Mouse (Mus musculus) liver, embryonic 12.5 days (tissue): ENCODE data around the gene Trim28. TPM values are rescaled to one million over a fixed set of nuclear protein-coding genes. Genes with fewer than 3 reads are reported as not detected.

Source experiments
- ATAC-seq: fragments of 200-750 bp; cut with Nextera tagmentation; 2 replicates; pipeline ENCODE4 v1.8.0; 2017; ENCODE audit warnings: moderate number of reproducible peaks, mild to moderate bottlenecking, moderate library complexity
- H3K27ac ChIP-seq: fragments of 300-500 bp; sonication (generic); 2 replicates; pipeline ENCODE4 v1.5.1; 2016; ENCODE audit warnings: mild to moderate bottlenecking
- H3K27me3 ChIP-seq: fragments of 300-500 bp; sonication (generic); replicated peaks from 2 replicates; pipeline ENCODE4 v1.6.1; 2016; ENCODE audit warnings: mild to moderate bottlenecking, moderate library complexity
- H3K36me3 ChIP-seq: fragments of 300-500 bp; sonication (generic); 2 replicates; pipeline ENCODE4 v1.6.1; 2016; ENCODE audit warnings: mild to moderate bottlenecking, moderate library complexity
- H3K4me1 ChIP-seq: fragments of 300-500 bp; sonication (generic); 2 replicates; pipeline ENCODE4 v1.6.1; 2016
- H3K4me2 ChIP-seq: fragments of 300-500 bp; sonication (generic); 2 replicates; pipeline ENCODE4 v1.6.1; 2016; ENCODE audit warnings: mild to moderate bottlenecking, moderate library complexity
- H3K4me3 ChIP-seq: fragments of 300-500 bp; sonication (generic); 2 replicates; pipeline ENCODE4 v1.5.1; 2016; ENCODE audit warnings: mild to moderate bottlenecking, moderate library complexity
- H3K9ac ChIP-seq: fragments of 300-500 bp; sonication (generic); 2 replicates; pipeline ENCODE4 v1.6.1; 2016; ENCODE audit warnings: mild to moderate bottlenecking, moderate library complexity
- H3K9me3 ChIP-seq: fragments of 300-500 bp; sonication (generic); replicated peaks from 2 replicates; pipeline ENCODE4 v1.6.1; 2016; ENCODE audit warnings: mild to moderate bottlenecking, moderate library complexity
- WGBS: fragments of 180-500 bp; shearing (Covaris S2); methylation state at CpG from one replicate; pipeline ENCODE4 v1.1.7; 2016; ENCODE audit not compliant: insufficient replicate concordance; 5-methylcytosine and 5-hydroxymethylcytosine counted together
- polyA plus RNA-seq: library from polyadenylated mRNA; unstranded; fragments of >200 nt; fragmentation: Nextera tagmentation; extraction: Ambion mirVana; gene quantifications from 2 replicates; pipeline ENCODE4 v1.2.1, GENCODE M21; 2016

The Trim28 gene
- polyA plus RNA-seq, 1 experiment from 2014 or later = 203 TPM

DNA sequence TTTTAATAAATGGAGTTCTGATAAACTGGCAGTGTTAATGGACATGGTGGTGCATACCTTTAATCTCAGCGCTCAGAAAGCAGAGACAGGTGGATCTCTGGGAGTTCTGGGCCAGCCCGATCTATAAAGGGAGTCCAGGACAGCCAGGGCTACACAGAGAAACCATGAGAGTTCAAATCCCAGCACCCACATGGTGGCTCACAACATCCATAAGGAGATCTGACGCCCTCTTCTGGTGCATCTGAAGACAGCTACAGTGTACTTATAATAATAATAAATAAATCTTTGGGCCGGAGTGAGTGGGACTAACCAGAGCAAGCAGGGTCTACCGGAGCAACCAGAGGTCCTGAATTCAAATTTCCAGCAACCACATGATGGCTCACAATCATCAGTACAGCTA, 4.5 kb downstream of the Trim28 start:
- no peak overlapping the region for H3K4me2 ChIP-seq
- H3K36me3 ChIP-seq = peaks cover 37% of the 10 kb centered on the region
- H3K4me3 ChIP-seq = no peak overlapping the region
- no peak overlapping the region for H3K27ac ChIP-seq
- H3K4me1 ChIP-seq = peaks cover 7% of the 10 kb centered on the region
- 0 out of 2 replicates have a peak, but pooled peaks cover 6% of the 10 kb centered on the region for H3K27me3 ChIP-seq
- no peak overlapping the region for H3K9ac ChIP-seq
- ATAC-seq = no peak
- WGBS = 65% methylated on average over 5 of the region's 5 CpGs
- H3K9me3 ChIP-seq = no peaks in the 10 kb centered on the region

DNA sequence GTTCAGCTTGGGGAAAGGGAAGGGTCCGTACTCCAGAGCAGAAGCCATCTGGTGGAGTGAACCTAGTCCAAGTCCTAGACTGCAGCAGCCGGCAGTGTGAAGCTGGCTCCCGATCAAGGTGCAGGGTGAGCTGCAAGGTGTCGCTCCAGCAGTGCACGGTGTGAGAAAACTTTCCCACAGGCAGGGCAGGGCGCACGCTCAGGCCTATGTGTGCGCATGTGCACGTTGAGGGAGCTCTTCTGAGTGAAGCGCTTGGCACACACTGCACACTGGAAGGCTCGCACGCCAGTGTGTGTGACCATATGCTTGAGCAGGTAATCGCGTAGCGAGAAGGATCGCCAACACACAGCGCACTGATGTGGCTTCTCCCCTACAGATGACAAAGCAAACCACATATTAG, 7.1 kb downstream of the Trim28 start:
- WGBS = 90% methylated on average over 17 of the region's 17 CpGs
- H3K27ac ChIP-seq = no peak overlapping the region
- H3K27me3 ChIP-seq = 0 out of 2 replicates have a peak, but pooled peaks cover 6% of the 10 kb centered on the region
- peaks cover 21% of the 10 kb centered on the region for H3K4me1 ChIP-seq
- H3K9ac ChIP-seq = no peak overlapping the region; the same call in 1 of the 2 replicates
- peaks cover 38% of the 10 kb centered on the region for H3K36me3 ChIP-seq
- ATAC-seq = no peak
- H3K4me2 ChIP-seq = no peak overlapping the region
- H3K4me3 ChIP-seq = no peak overlapping the region
- H3K9me3 ChIP-seq = no peaks in the 10 kb centered on the region

DNA sequence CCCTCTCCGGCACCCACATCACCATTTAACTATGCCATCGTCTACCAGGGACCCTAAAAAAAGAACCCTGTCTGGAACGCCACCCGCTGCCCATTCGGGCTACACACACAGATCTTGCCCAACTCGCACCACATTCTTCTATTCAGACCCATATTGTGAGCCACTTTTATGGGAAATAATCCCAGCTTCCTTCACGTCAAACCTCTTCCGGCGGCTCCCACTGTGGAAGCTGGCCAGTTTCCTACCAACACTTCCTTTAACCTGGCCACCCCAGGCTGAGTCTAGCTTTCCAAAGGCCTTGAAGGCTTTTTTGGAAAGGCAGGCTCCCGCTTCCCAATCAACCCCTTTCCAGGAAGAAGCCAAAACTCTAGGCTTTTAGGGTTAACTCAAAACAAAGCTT, 7.6 kb downstream of the Trim28 start:
- no peaks in the 10 kb centered on the region for H3K9me3 ChIP-seq
- H3K4me2 ChIP-seq = no peak overlapping the region
- H3K27me3 ChIP-seq = 0 out of 2 replicates have a peak, but pooled peaks cover 6% of the 10 kb centered on the region
- ATAC-seq = no peak
- H3K36me3 ChIP-seq = peaks cover 38% of the 10 kb centered on the region
- H3K4me3 ChIP-seq = no peak overlapping the region
- H3K27ac ChIP-seq = no peak overlapping the region
- WGBS = 85% methylated on average over 10 of the region's 10 CpGs
- peaks cover 21% of the 10 kb centered on the region for H3K4me1 ChIP-seq
- no peak overlapping the region for H3K9ac ChIP-seq

DNA sequence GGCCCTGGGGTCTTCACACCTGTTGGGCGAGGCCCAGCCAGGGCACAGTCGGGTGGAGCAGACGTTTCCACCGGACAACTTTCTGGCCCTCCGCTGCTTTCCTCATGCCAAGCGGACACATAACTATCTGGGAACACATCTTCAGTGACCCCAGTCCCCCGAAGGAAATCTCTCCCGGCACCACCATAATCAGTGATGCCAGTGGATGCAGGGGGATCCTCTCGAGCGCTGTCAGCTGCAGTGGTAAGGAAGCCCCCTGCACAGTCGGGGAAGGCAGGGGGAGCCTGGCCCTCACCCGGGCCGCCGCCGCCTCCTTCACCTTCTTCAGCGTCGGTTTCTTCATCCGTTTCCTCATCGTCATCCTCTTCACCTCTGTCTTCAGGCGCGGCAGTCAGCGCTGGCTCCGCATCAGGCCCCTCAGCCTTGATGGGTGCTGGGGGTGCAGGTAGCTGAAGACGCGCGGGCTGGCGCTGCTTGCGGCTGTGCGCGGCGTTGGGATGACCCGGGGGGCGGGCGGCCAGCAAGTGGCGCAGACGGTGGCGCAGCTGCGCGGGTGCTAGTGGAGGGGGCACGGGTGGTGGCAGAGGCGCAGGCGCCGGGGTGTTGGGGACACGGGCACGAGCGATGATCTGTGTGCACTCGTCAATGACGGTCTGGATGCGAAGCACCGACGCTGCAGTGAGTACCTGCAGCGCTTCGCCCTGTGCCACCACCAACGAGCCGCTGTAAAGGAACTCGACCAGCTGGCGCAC, 8.6 kb downstream of the Trim28 start:
- Histone ChIP-seq H3K4me1 (peaks cover 21% of the 10 kb centered on the region), H3K4me3 (no peak overlapping the region), H3K9ac (no peak overlapping the region), H3K27me3 (0 out of 2 replicates have a peak, but pooled peaks cover 6% of the 10 kb centered on the region), H3K4me2 (peak overlapping the region; percentile 78; the same call in 1 of the 2 replicates), H3K27ac (no peak overlapping the region), H3K9me3 (no peaks in the 10 kb centered on the region), H3K36me3 (peaks cover 38% of the 10 kb centered on the region)
- WGBS = 74% methylated on average over 57 of the region's 57 CpGs
- ATAC-seq = no peak

GRCm38 (mm10) chr7:13009143-13010004, 10.5 kb downstream of the Trim28 start:
- H3K9ac ChIP-seq = peak overlapping the region; percentile 80
- peaks cover 38% of the 10 kb centered on the region for H3K36me3 ChIP-seq
- H3K4me2 ChIP-seq = peak overlapping the region; percentile 78
- peak overlapping the region; percentile 73 for H3K4me3 ChIP-seq
- peak overlapping the region; percentile 92 for H3K27ac ChIP-seq
- no peaks in the 10 kb centered on the region for H3K9me3 ChIP-seq
- under 1% methylated on average over 42 of the region's 42 CpGs for WGBS
- H3K27me3 ChIP-seq = 0 out of 2 replicates have a peak, but pooled peaks cover 6% of the 10 kb centered on the region
- ATAC-seq = peak; percentile 87
- H3K4me1 ChIP-seq = peaks cover 30% of the 10 kb centered on the region

GRCm38 (mm10) chr7:13010005-13010908, 11.3 kb downstream of the Trim28 start, which contains the start of gene Zbtb45:
Gene Zbtb45 (minus strand): TSS chr7:13010034.
- Histone ChIP-seq H3K27me3 (0 out of 2 replicates have a peak, but pooled peaks cover 6% of the 10 kb centered on the region), H3K4me2 (peak within 1 kb of the TSS; percentile 78), H3K36me3 (peaks cover 31% of the 10 kb centered on the region), H3K4me3 (peak within 1 kb of the TSS; percentile 73), H3K4me1 (peaks cover 32% of the 10 kb centered on the region), H3K9ac (peak within 1 kb of the TSS; percentile 80), H3K27ac (peak within 1 kb of the TSS; percentile 92), H3K9me3 (no peaks in the 10 kb centered on the region)
- peak; percentile 89; the same call in 1 of the 2 replicates for ATAC-seq
- 16% methylated on average over 26 of the region's 26 CpGs for WGBS

DNA sequence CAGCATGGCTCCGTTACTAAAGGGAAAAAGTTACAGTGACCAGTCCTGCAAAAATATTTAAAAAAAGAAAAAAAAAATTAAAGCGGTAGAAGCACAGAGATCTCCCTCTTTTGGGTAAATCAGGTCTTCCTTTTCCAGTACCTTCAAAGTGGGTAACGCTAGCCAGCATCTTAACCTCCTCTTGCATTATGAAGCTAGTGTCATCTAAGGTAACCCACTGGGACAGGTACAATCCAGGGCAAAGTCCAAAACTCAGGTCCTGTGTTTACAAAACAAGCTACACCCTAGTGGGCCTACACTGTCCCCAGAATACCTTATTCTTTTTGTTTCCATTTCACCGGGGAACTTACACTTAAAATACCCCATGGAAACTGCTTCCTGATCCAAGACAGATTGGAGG, 14.8 kb downstream of the Trim28 start:
- H3K4me1 ChIP-seq = peaks cover 30% of the 10 kb centered on the region
- ATAC-seq = no peak
- H3K9me3 ChIP-seq = no peaks in the 10 kb centered on the region
- H3K27ac ChIP-seq = no peak overlapping the region
- no peaks in the 10 kb centered on the region for H3K27me3 ChIP-seq
- WGBS = 63% methylated on average over 4 of the region's 4 CpGs
- H3K4me2 ChIP-seq = no peak overlapping the region
- H3K9ac ChIP-seq = no peak overlapping the region
- no peaks in the 10 kb centered on the region for H3K36me3 ChIP-seq
- no peak overlapping the region for H3K4me3 ChIP-seq

- 39% methylated on average over 6 of the region's 6 CpGs for WGBS
- H3K36me3 ChIP-seq = no peaks in the 10 kb centered on the region
- no peak overlapping the region for H3K4me2 ChIP-seq
- H3K4me3 ChIP-seq = no peak overlapping the region
- H3K27me3 ChIP-seq = peaks cover 6% of the 10 kb centered on the region; the same call in 1 of the 2 replicates
- no peak overlapping the region for H3K9ac ChIP-seq
- no peaks in the 10 kb centered on the region for H3K9me3 ChIP-seq
- no peak for ATAC-seq
- H3K27ac ChIP-seq = no peak overlapping the region
- H3K4me1 ChIP-seq = peaks cover 27% of the 10 kb centered on the region
These were observed 15.4 kb downstream of the Trim28 start for GRCm38 (mm10) chr7:13014275-13014839.

- no peak for ATAC-seq
- Histone ChIP-seq H3K4me2 (no peak overlapping the region), H3K9me3 (no peaks in the 10 kb centered on the region), H3K27me3 (peaks cover 8% of the 10 kb centered on the region; the same call in 1 of the 2 replicates), H3K4me1 (peaks cover 25% of the 10 kb centered on the region), H3K27ac (no peak overlapping the region), H3K4me3 (no peak overlapping the region), H3K36me3 (no peaks in the 10 kb centered on the region), H3K9ac (no peak overlapping the region)
- 73% methylated on average over 1 of the region's 1 CpGs for WGBS
These were observed 16.3 kb downstream of the Trim28 start for GRCm38 (mm10) chr7:13015217-13015616.

DNA sequence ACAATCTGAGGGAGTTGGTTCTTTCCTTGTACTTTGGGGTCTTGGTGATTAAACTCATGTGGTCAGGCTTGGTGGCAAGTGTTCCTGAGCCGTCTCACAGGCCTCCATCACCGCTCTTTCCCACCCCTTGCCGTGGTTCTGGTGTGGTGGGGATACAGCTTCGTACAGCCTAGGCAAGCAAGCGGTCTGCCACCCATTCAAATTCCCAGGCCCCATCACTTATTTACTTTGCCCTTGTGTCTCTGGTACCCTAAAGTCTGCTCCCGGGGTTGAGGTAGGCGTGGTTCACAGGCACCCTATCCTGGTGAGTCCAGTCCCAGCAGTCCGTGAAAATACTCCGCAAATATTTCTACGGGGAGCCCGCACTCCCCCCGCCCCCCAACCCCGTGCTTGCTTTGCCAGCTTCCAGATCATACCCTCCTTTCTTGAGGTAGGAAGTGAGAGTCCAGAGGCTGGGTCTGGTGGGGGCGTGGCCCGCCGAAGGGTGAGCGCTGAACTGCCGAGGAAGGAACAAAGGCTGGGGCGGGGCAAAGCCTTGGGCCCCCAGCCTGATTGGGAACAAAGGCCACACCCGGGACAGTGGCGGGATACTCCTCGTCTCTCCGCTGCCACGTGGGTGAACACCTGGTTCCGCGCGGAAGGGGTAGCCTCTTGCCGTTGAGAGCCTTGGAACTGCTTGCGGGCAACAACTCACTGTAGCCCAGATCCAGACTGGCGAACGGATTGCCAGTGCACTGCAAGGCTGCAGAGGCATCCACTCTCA, 24.0 kb downstream of the Trim28 start:
- Histone ChIP-seq H3K27me3 (peaks cover 8% of the 10 kb centered on the region; the same call in 1 of the 2 replicates), H3K36me3 (peaks cover 28% of the 10 kb centered on the region), H3K4me3 (peak overlapping the region; percentile 98), H3K9ac (peak overlapping the region; percentile 96), H3K4me1 (peaks cover 40% of the 10 kb centered on the region), H3K4me2 (peak overlapping the region; percentile 98), H3K27ac (peak overlapping the region; percentile 99), H3K9me3 (no peaks in the 10 kb centered on the region)
- 5% methylated on average over 30 of the region's 31 CpGs for WGBS
- peak; percentile 44 for ATAC-seq
